Mouse (Mus musculus) CH12.LX (cell line): ENCODE data around the gene Fes.

Experiments used
- BHLHE40 ChIP-seq: IDR thresholded peaks from 2 replicates; pipeline ENCODE4 v1.6.1; 2011; ENCODE audit warnings: mild to moderate bottlenecking, low read depth, low read length, improper control_type of control experiment
- CTCF ChIP-seq, 2 experiments: IDR thresholded peaks in 1 of 2; conservative IDR thresholded peaks in 1 of 2; 2 replicates each; pipeline ENCODE4 v1.5.1; 2011 to 2012; ENCODE audit warnings: low read depth in 2 of 2, low read length in 2 of 2, improper control_type of control experiment in 1 of 2, inconsistent platforms in 1 of 2, mild to moderate bottlenecking in 1 of 2, moderate library complexity in 1 of 2
- E2F4 ChIP-seq: IDR thresholded peaks from 2 replicates; pipeline ENCODE4 v1.6.1; 2011; ENCODE audit warnings: low read depth, low read length, improper control_type of control experiment; ENCODE audit not compliant: insufficient replicate concordance
- ELF1 ChIP-seq: IDR thresholded peaks from 2 replicates; pipeline ENCODE4 v1.6.1; 2014; ENCODE audit warnings: low read depth, mild to moderate bottlenecking, inconsistent platforms, low read length, improper control_type of control experiment
- HCFC1 ChIP-seq: IDR thresholded peaks from 2 replicates; pipeline ENCODE4 v1.6.1; 2012; ENCODE audit warnings: low read depth, mild to moderate bottlenecking, inconsistent platforms, low read length, improper control_type of control experiment
- MXI1 ChIP-seq: IDR thresholded peaks from 2 replicates; pipeline ENCODE4 v1.6.1; 2011; ENCODE audit warnings: mild to moderate bottlenecking, low read depth, low read length, improper control_type of control experiment
- PAX5 ChIP-seq: IDR thresholded peaks from 2 replicates; pipeline ENCODE4 v1.6.1; 2012; ENCODE audit warnings: low read length, inconsistent platforms, mixed read lengths
- POLR2A ChIP-seq: IDR thresholded peaks from 2 replicates; pipeline ENCODE4 v1.6.1; 2011; ENCODE audit warnings: low read depth, mild to moderate bottlenecking, improper control_type of control experiment, low read length
- POLR2AphosphoS2 ChIP-seq: IDR thresholded peaks from 2 replicates; pipeline ENCODE4 v1.6.1; 2011; ENCODE audit warnings: low read depth, low read length, improper control_type of control experiment
- RAD21 ChIP-seq: IDR thresholded peaks from 2 replicates; pipeline ENCODE4 v1.6.1; 2011; ENCODE audit warnings: low read depth, mild to moderate bottlenecking, low read length, improper control_type of control experiment, moderate library complexity
- SIN3A ChIP-seq: IDR thresholded peaks from 2 replicates; pipeline ENCODE4 v1.6.1; 2012; ENCODE audit warnings: low read length, improper control_type of control experiment, inconsistent platforms
- USF1 ChIP-seq: IDR thresholded peaks from 2 replicates; pipeline ENCODE4 v1.6.1; 2014; ENCODE audit warnings: low read depth, mild to moderate bottlenecking, inconsistent platforms, low read length, improper control_type of control experiment
- USF2 ChIP-seq: conservative IDR thresholded peaks from 2 replicates; pipeline ENCODE4 v1.6.1; 2011; ENCODE audit warnings: low read depth, low read length, improper control_type of control experiment

GRCm38 (mm10) chr7:80350808-80351207, 36.9 kb downstream of the Fes start:
- no peak for TF ChIP-seq CTCF (conservative IDR thresholded peaks at IDR 0.05 in 1 of 2, IDR thresholded peaks at IDR 0.05 in 1 of 2; ENCODE audit: low read depth in 2 of 2, low read length in 2 of 2)
- TF ChIP-seq ELF1, result no peak
- no peak for TF ChIP-seq BHLHE40
- no peak for TF ChIP-seq RAD21
- no peak for TF ChIP-seq USF2
- no peak for TF ChIP-seq SIN3A
- no peak for TF ChIP-seq POLR2A
- TF ChIP-seq MXI1, result no peak
- TF ChIP-seq E2F4, result no peak
- TF ChIP-seq PAX5, result no peak
- no peak for TF ChIP-seq USF1
- TF ChIP-seq HCFC1, result no peak
- TF ChIP-seq POLR2AphosphoS2, result no peak
